Mouse (Mus musculus) olfactory bulb, adult 2 months (tissue): Measurements from ENCODE around the gene Arhgap4. TPM values are rescaled to one million over a fixed set of nuclear protein-coding genes. Genes with fewer than 3 reads are reported as not detected.

Source experiments
- H3K27ac ChIP-seq: fragments of 200-500 bp; 2 replicates; pipeline ENCODE4 v1.5.1; 2012; ENCODE audit warnings: low read depth, low read length; ENCODE audit not compliant: insufficient read depth
- H3K4me1 ChIP-seq: fragments of 200-500 bp; 2 replicates; pipeline ENCODE4 v1.6.1; 2012; ENCODE audit warnings: low read length; ENCODE audit not compliant: control insufficient read depth, insufficient read depth
- H3K4me3 ChIP-seq: fragments of 200-500 bp; 2 replicates; pipeline ENCODE4 v1.5.1; 2012; ENCODE audit warnings: mild to moderate bottlenecking, low read depth, low read length, moderate library complexity; ENCODE audit not compliant: insufficient read depth
- CTCF ChIP-seq: fragments of 200-500 bp; IDR thresholded peaks from 2 replicates; pipeline ENCODE4 v1.5.1; 2012; ENCODE audit warnings: low read depth, mild to moderate bottlenecking, low read length, moderate library complexity; ENCODE audit not compliant: insufficient read depth
- POLR2A ChIP-seq: fragments of 200-500 bp; IDR thresholded peaks from 2 replicates; pipeline ENCODE4 v1.6.1; 2012; ENCODE audit warnings: mild to moderate bottlenecking, low read depth, low read length, moderate library complexity; ENCODE audit not compliant: insufficient read depth
- WGBS: fragments of 180-500 bp; shearing (Covaris S2); methylation state at CpG from one replicate; pipeline ENCODE4 v1.1.7; 2018; 5-methylcytosine and 5-hydroxymethylcytosine counted together
- polyA plus RNA-seq: library from polyadenylated mRNA; stranded (reverse); fragments of >200 nt; gene quantifications from 2 replicates; pipeline ENCODE4 v1.2.4, GENCODE M21; 2012; ENCODE audit warnings: low replicate concordance; ENCODE audit not compliant: missing spikeins, insufficient read depth, insufficient read length

Arhgap4 gene
- polyA plus RNA-seq, 1 experiment, result not detected

DNA sequence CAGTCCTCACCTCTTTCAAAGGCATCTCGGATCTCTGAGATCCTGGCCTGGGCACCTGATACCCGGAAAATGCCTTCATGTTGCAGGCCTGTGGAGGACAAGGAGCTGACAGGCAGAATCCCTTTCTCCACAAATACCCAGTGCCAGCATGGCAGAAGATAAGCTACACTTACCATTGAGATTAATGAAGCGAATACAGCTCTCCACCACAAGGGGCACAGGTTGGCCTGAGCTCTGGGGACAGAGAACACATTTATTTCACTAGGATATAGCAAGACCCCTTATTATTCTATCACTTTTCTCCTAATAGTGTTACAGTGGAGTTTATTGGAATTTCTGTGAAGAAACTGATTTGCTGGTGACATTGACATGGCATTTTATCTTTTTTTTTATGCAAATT lies 23.7 kb downstream of the Arhgap4 start:
- WGBS, result 74% methylated on average over 3 of the region's 3 CpGs
- no peaks in the 10 kb centered on the region for H3K4me1 ChIP-seq
- H3K4me3 ChIP-seq, result no peak overlapping the region
- no peak overlapping the region for H3K27ac ChIP-seq
- no peak for TF ChIP-seq POLR2A
- no peak for TF ChIP-seq CTCF

- peak; percentile 22; the same call in 1 of the 2 replicates for TF ChIP-seq CTCF
- no peak for TF ChIP-seq POLR2A
- Histone ChIP-seq H3K4me3 (no peak within 1 kb of the TSS), H3K4me1 (no peaks in the 10 kb centered on the region), H3K27ac (no peak within 1 kb of the TSS)
- 18% methylated on average over 2 of the region's 2 CpGs for WGBS
Observed at GRCm38 (mm10) chrX:73895719-73896118, 26.0 kb downstream of the Arhgap4 start, which contains the start of gene L1cam. TSS of gene L1cam (minus strand) at chrX:73896105.

DNA sequence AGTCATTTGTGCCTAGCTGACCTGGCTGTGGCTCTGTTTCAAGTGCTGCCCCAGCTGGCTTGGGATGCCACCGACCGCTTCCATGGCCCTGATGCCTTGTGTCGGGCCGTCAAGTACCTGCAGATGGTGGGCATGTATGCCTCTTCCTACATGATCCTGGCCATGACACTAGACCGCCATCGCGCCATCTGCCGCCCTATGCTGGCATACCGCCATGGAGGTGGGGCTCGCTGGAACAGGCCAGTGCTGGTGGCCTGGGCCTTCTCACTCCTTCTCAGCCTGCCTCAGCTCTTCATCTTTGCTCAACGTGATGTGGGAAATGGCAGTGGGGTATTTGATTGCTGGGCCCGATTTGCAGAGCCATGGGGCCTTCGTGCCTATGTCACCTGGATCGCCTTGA lies 28.8 kb downstream of the Arhgap4 start:
- Histone ChIP-seq H3K4me1 (no peaks in the 10 kb centered on the region), H3K27ac (no peak overlapping the region), H3K4me3 (no peak overlapping the region)
- no peak for TF ChIP-seq CTCF
- no peak for TF ChIP-seq POLR2A
- WGBS, result 92% methylated on average over 14 of the region's 14 CpGs

DNA sequence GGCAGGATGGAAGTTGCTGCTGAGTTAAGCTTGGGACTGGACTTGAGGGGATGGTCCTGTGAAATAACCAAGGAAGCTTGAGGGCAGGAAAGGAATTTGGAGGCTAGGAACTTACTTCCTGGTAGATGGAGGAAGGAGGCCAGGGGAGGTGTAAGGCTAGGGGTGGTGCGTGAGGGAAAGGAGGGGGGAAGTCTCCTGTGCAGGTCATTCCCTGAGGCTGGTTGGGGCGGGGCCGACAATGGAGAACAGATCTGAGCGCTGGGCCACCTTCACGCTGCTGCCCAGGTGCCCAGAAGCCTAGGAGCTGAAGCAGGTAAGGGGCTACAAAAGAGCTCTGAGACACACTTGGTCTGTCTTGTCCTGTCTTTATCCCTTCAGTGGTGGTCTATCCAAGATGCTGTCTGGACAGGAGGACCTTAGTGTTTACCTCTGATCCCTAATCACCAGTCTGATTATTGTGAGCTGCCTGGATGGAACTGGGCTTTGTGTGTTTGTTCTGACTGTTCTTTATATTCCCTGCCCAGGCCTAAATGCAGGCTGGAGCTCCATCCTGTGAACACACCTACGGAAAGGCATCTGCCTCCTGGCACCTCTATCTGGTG lies 30.0 kb downstream of the Arhgap4 start, which contains the start of gene Avpr2:
Gene Avpr2, plus strand, starts transcription at position 552 of the 602 bp plus-strand sequence.
- H3K4me3 ChIP-seq, result no peak within 1 kb of the TSS
- 90% methylated on average over 6 of the region's 6 CpGs for WGBS
- H3K27ac ChIP-seq, result no peak within 1 kb of the TSS
- H3K4me1 ChIP-seq, result no peaks in the 10 kb centered on the region
- TF ChIP-seq POLR2A (no peak), CTCF (no peak)

- Histone ChIP-seq H3K27ac (no peak overlapping the region), H3K4me3 (no peak overlapping the region), H3K4me1 (peaks cover 3% of the 10 kb centered on the region; the same call in 1 of the 2 replicates)
- WGBS, result 46% methylated on average over 6 of the region's 6 CpGs
- no peak for TF ChIP-seq CTCF
- TF ChIP-seq POLR2A, result no peak
Observed at GRCm38 (mm10) chrX:73881463-73881862, 40.2 kb downstream of the Arhgap4 start.

DNA sequence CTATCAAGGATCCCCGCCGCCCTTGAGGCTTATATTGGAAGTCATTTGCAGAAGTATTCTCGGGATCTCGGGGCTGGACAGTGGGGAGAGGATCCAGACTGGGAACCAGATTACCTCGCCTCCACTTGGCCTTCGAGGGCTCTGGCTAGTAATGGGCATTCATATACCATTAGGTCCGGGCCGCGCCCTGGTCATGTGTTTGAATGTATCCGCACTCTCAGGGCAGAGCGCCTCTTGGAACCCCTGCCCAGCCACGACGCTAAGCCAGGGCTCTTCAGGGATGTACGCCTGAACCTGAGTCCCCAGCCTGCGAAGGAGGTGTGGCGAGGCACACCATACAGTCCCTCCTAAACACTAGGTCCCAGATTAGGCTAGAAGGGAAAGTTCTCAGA lies 40.6 kb downstream of the Arhgap4 start:
- Histone ChIP-seq H3K27ac (no peak overlapping the region), H3K4me3 (peak overlapping the region; percentile 76), H3K4me1 (peaks cover 3% of the 10 kb centered on the region; the same call in 1 of the 2 replicates)
- TF ChIP-seq CTCF (no peak), POLR2A (no peak)
- WGBS, result 37% methylated on average over 16 of the region's 16 CpGs

GRCm38 (mm10) chrX:73880194-73881035 lies 41.3 kb downstream of the Arhgap4 start:
- TF ChIP-seq POLR2A (no peak), CTCF (no peak)
- H3K4me1 ChIP-seq, result peaks cover 3% of the 10 kb centered on the region; the same call in 1 of the 2 replicates
- WGBS, result 15% methylated on average over 37 of the region's 48 CpGs
- peak overlapping the region; percentile 76 for H3K4me3 ChIP-seq
- H3K27ac ChIP-seq, result no peak overlapping the region

GRCm38 (mm10) chrX:73877014-73877413 lies 44.7 kb downstream of the Arhgap4 start:
- H3K4me3 ChIP-seq, result no peak overlapping the region
- 81% methylated on average over 1 of the region's 1 CpGs for WGBS
- no peak overlapping the region for H3K27ac ChIP-seq
- TF ChIP-seq CTCF (no peak), POLR2A (no peak)
- H3K4me1 ChIP-seq, result peaks cover 3% of the 10 kb centered on the region; the same call in 1 of the 2 replicates

DNA sequence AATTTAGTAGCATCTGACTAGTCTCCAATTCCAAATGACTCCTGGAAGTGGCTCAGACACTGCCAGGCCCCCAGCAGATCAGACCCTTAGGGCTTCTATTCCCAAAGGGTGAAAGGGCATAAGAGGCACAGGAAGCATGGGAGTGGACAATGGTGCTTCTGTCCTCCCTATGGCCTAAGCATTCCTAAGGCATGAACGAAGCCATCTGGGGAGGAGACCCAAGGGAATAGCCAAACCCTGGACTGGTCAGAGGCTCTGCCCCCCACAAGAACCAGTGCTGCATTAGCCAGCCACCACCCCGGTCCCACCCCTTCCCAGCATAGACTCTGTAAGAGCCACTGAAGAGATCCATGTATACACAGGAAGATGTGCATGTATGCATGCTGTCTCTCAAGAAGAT lies 45.8 kb downstream of the Arhgap4 start:
- no peak overlapping the region for H3K4me3 ChIP-seq
- WGBS, result 52% methylated on average over 2 of the region's 2 CpGs

More for the DNA sequence above, 45.8 kb downstream of the Arhgap4 start:
- no peaks in the 10 kb centered on the region for H3K4me1 ChIP-seq
- TF ChIP-seq CTCF, result no peak
- no peak for TF ChIP-seq POLR2A
- no peak overlapping the region for H3K27ac ChIP-seq
